In genomic region chr8:119022301-119022870, GRCm38 (mm10) we compare ENCODE assay signal across 14 mouse cellular contexts.
DNase-seq lines count a peak whose midpoint lies in the region; ATAC-seq and TF ChIP-seq lines count a peak whose summit lies in the region.
"Had no signal": no experiment of that assay in that cellular context is flagged by ENCODE, and none has a peak within 500 bp of the region (broad histone marks: within the 10 kb centered on the region; RNA-seq: fewer than 3 reads in every experiment).

No protein-coding gene starts in this region.

- H3K9me3 ChIP-seq in heart, postnatal 0 days (replicated peaks; ENCODE audit: control insufficient read depth, low read length), result no peaks in the 10 kb centered on the region
- peaks cover 5% of the 10 kb centered on the region; the same call in 1 of the 2 replicates for H3K9me3 ChIP-seq in heart, embryonic 12.5 days (replicated peaks)
- H3K9me3 ChIP-seq in neural tube, embryonic 13.5 days, result no peaks in the 10 kb centered on the region
- no peaks in the 10 kb centered on the region for H3K9me3 ChIP-seq in hindbrain, embryonic 15.5 days
- H3K9me3 ChIP-seq: heart, embryonic 15.5 days had no signal

- 45% methylated on average over 9 of the region's 9 CpGs for WGBS in heart, postnatal 0 days
- WGBS in heart, embryonic 12.5 days, result 52% methylated on average over 9 of the region's 9 CpGs
- WGBS in neural tube, embryonic 13.5 days, result 60% methylated on average over 9 of the region's 9 CpGs
- WGBS in hindbrain, embryonic 15.5 days, result 55% methylated on average over 9 of the region's 9 CpGs

- no peak overlapping the region for H3K27ac ChIP-seq in heart, postnatal 0 days (ENCODE audit: low read depth)
- H3K27ac ChIP-seq in heart, embryonic 12.5 days (ENCODE audit: poor library complexity, severe bottlenecking), result no peak overlapping the region
- peak overlapping the region; percentile 71; the same call in 1 of the 2 replicates for H3K27ac ChIP-seq in neural tube, embryonic 13.5 days (replicated peaks)
- peak overlapping the region; percentile 6; the same call in 1 of the 2 replicates for H3K27ac ChIP-seq in hindbrain, embryonic 15.5 days (replicated peaks)
- H3K27ac ChIP-seq: heart, embryonic 15.5 days; liver, embryonic 12.5 days had no signal

- ATAC-seq in heart, postnatal 0 days (ENCODE audit: insufficient read depth, low read depth), result peak; percentile 44; the same call in 1 of the 2 replicates
- ATAC-seq in heart, embryonic 12.5 days (ENCODE audit: insufficient number of reproducible peaks, low FRiP score), result no peak
- 0 out of 2 replicates have a peak, but pooled peaks have one; percentile 12 for ATAC-seq in neural tube, embryonic 13.5 days (ENCODE audit: low read depth)
- peak; percentile 20; the same call in 1 of the 2 replicates for ATAC-seq in hindbrain, embryonic 15.5 days (ENCODE audit: low FRiP score, low read depth)
- ATAC-seq: liver, embryonic 12.5 days had no signal

- no peaks in the 10 kb centered on the region for H3K27me3 ChIP-seq in heart, postnatal 0 days (ENCODE audit: control insufficient read depth, insufficient read depth, low read length)
- H3K27me3 ChIP-seq in heart, embryonic 12.5 days (replicated peaks), result no peaks in the 10 kb centered on the region
- no peaks in the 10 kb centered on the region for H3K27me3 ChIP-seq in neural tube, embryonic 13.5 days
- no peaks in the 10 kb centered on the region for H3K27me3 ChIP-seq in hindbrain, embryonic 15.5 days
- H3K27me3 ChIP-seq: heart, embryonic 15.5 days; liver, embryonic 12.5 days had no signal

- H3K4me1 ChIP-seq in heart, postnatal 0 days (ENCODE audit: control insufficient read depth, insufficient read depth), result 0 out of 2 replicates have a peak, but pooled peaks cover 3% of the 10 kb centered on the region
- H3K4me1 ChIP-seq in heart, embryonic 12.5 days (replicated peaks), result peaks cover 4% of the 10 kb centered on the region
- peaks cover 29% of the 10 kb centered on the region for H3K4me1 ChIP-seq in neural tube, embryonic 13.5 days (replicated peaks)
- H3K4me1 ChIP-seq in hindbrain, embryonic 15.5 days (replicated peaks), result peaks cover 27% of the 10 kb centered on the region
- H3K4me1 ChIP-seq: heart, embryonic 15.5 days; liver, embryonic 12.5 days had no signal

- TF ChIP-seq CTCF in heart, postnatal 0 days (IDR thresholded peaks at IDR 0.05; ENCODE audit: low read depth), result peak; percentile 25; the same call in 1 of the 2 replicates

- DNase-seq in heart, postnatal 0 days (ENCODE audit: low spot score), result no peak
- no peak for DNase-seq in neural tube, embryonic 10.5 days (ENCODE audit: extremely low spot score, low spot score)
- no peak for DNase-seq in adrenal gland, postnatal 25 days
- no peak for DNase-seq in right cerebral cortex, adult 2 months (ENCODE audit: low spot score in 2 of 2)
- DNase-seq: adrenal gland, postnatal 36 days; cerebellum, adult 11 months; gastrocnemius, postnatal 36 days; kidney, adult 11 months; lung, postnatal 4 days had no signal

- no peak overlapping the region for H3K4me3 ChIP-seq in heart, postnatal 0 days (ENCODE audit: low read depth, low read length)
- H3K4me3 ChIP-seq in heart, embryonic 12.5 days, result no peak overlapping the region
- no peak overlapping the region for H3K4me3 ChIP-seq in neural tube, embryonic 13.5 days
- H3K4me3 ChIP-seq in hindbrain, embryonic 15.5 days, result no peak overlapping the region
- H3K4me3 ChIP-seq: heart, embryonic 15.5 days; liver, embryonic 12.5 days had no signal

- H3K4me2 ChIP-seq in heart, postnatal 0 days (ENCODE audit: low read depth, low read length), result no peak overlapping the region
- no peak overlapping the region for H3K4me2 ChIP-seq in heart, embryonic 12.5 days
- no peak overlapping the region for H3K4me2 ChIP-seq in neural tube, embryonic 13.5 days
- no peak overlapping the region for H3K4me2 ChIP-seq in hindbrain, embryonic 15.5 days
- H3K4me2 ChIP-seq: heart, embryonic 15.5 days; liver, embryonic 12.5 days had no signal

- no peak overlapping the region for H3K9ac ChIP-seq in heart, postnatal 0 days (replicated peaks; ENCODE audit: low read depth, low read length)
- no peak overlapping the region for H3K9ac ChIP-seq in heart, embryonic 12.5 days
- H3K9ac ChIP-seq in neural tube, embryonic 13.5 days, result no peak overlapping the region
- H3K9ac ChIP-seq in hindbrain, embryonic 15.5 days, result no peak overlapping the region
- H3K9ac ChIP-seq: heart, embryonic 15.5 days; liver, embryonic 12.5 days had no signal

- no peaks in the 10 kb centered on the region for H3K36me3 ChIP-seq in heart, postnatal 0 days (replicated peaks; ENCODE audit: control insufficient read depth, insufficient read depth, low read length)
- no peaks in the 10 kb centered on the region for H3K36me3 ChIP-seq in heart, embryonic 12.5 days
- no peaks in the 10 kb centered on the region for H3K36me3 ChIP-seq in neural tube, embryonic 13.5 days
- no peaks in the 10 kb centered on the region for H3K36me3 ChIP-seq in hindbrain, embryonic 15.5 days
- H3K36me3 ChIP-seq: heart, embryonic 15.5 days; liver, embryonic 12.5 days had no signal

- TF ChIP-seq EP300 in heart, postnatal 0 days (IDR thresholded peaks at IDR 0.05; ENCODE audit: low read depth), result no peak

Comparison
In these comparisons a context has a peak if more than half of its experiments do, and no peak if none do; other contexts are left out.
1. H3K27ac ChIP-seq: peak in neural tube, embryonic 13.5 days (single experiment) and hindbrain, embryonic 15.5 days (single experiment); none in heart, postnatal 0 days (single experiment) and heart, embryonic 12.5 days (single experiment).